Mouse (Mus musculus): ENCODE results near the gene Primpol.

DNA sequence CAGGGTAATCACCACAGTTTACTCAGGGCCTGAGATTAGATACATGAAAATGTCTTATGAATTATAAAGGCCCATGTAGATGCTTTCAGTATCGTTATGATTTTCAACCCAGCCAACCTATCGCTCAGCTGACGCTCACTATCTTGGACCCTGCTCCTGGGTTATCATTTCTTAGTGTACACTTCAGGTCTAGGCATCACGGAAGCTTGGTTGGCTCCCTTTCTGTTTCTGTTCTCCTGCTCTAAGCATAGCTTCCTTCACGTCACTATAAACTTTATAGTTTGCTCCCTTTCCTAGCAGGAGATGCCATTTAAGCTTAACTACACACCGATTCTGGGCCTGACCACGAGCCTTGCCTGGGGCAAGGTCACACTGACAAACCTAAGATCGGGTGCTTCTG, 5.5 kb downstream of the Primpol start:
- TF ChIP-seq CTCF (IDR thresholded peaks at IDR 0.05; ENCODE audit: control insufficient read depth, insufficient read depth, insufficient replicate concordance, low read depth, low read length) (no peak), POLR2A (IDR thresholded peaks at IDR 0.05; ENCODE audit: control insufficient read depth, low read depth, low read length) (no peak)

Measured in testis, adult 2 months (tissue).